Mouse (Mus musculus) midbrain, embryonic 15.5 days (tissue): Measurements from ENCODE around the gene Mex3a. TPM values are rescaled to one million over a fixed set of nuclear protein-coding genes. Genes with fewer than 3 reads are reported as not detected.
"Not testable (repeated sequence)": the region's sequence is repeated elsewhere in the genome, so short reads cannot be mapped to it uniquely, and the experiment has no call there.

Experiments
- ATAC-seq: fragments of 200-750 bp; cut with Nextera tagmentation; replicated peaks from 2 replicates; pipeline ENCODE4 v1.8.0; 2017; ENCODE audit warnings: moderate TSS enrichment
- H3K27ac ChIP-seq: fragments of 300-500 bp; sonication (generic); 2 replicates; pipeline ENCODE4 v1.5.1; 2015; ENCODE audit warnings: mild to moderate bottlenecking, inconsistent platforms
- H3K27me3 ChIP-seq: fragments of 300-500 bp; sonication (generic); replicated peaks from 2 replicates; pipeline ENCODE4 v1.6.1; 2015; ENCODE audit warnings: inconsistent platforms
- H3K36me3 ChIP-seq: fragments of 300-500 bp; sonication (generic); replicated peaks from 2 replicates; pipeline ENCODE4 v1.6.1; 2015; ENCODE audit warnings: inconsistent platforms
- H3K4me1 ChIP-seq: fragments of 300-500 bp; sonication (generic); 2 replicates; pipeline ENCODE4 v1.6.1; 2015; ENCODE audit warnings: inconsistent platforms
- H3K4me2 ChIP-seq: fragments of 300-500 bp; sonication (generic); 2 replicates; pipeline ENCODE4 v1.6.1; 2015; ENCODE audit warnings: inconsistent platforms, mild to moderate bottlenecking, moderate library complexity
- H3K4me3 ChIP-seq: fragments of 300-500 bp; sonication (generic); 2 replicates; pipeline ENCODE4 v1.5.1; 2015; ENCODE audit warnings: mild to moderate bottlenecking, inconsistent platforms
- H3K9ac ChIP-seq: fragments of 300-500 bp; sonication (generic); 2 replicates; pipeline ENCODE4 v1.6.1; 2015; ENCODE audit warnings: mild to moderate bottlenecking, inconsistent platforms
- H3K9me3 ChIP-seq: fragments of 300-500 bp; sonication (generic); 2 replicates; pipeline ENCODE4 v1.6.1; 2016; ENCODE audit warnings: inconsistent platforms
- WGBS: fragments of 180-500 bp; shearing (Covaris S2); methylation state at CpG from one replicate; pipeline ENCODE4 v1.1.7; 2015; ENCODE audit warnings: mixed read lengths; 5-methylcytosine and 5-hydroxymethylcytosine counted together
- polyA plus RNA-seq: library from polyadenylated mRNA; unstranded; fragments of >200 nt; fragmentation: Nextera tagmentation; extraction: Ambion mirVana; gene quantifications from 2 replicates; pipeline ENCODE4 v1.2.1, GENCODE M21; 2015

Gene Mex3a
- polyA plus RNA-seq, 1 experiment from 2014 or later, result 37.0 TPM

GRCm38 (mm10) chr3:88569694-88570093 is 37.5 kb downstream of the Mex3a start:
- H3K27ac ChIP-seq, result no peak overlapping the region
- H3K4me2 ChIP-seq, result no peak overlapping the region
- H3K4me3 ChIP-seq, result no peak overlapping the region
- no peak for ATAC-seq
- WGBS, result 97% methylated on average over 5 of the region's 5 CpGs
- H3K4me1 ChIP-seq, result no peaks in the 10 kb centered on the region
- H3K36me3 ChIP-seq, result peaks cover 47% of the 10 kb centered on the region
- no peaks in the 10 kb centered on the region for H3K27me3 ChIP-seq
- H3K9me3 ChIP-seq, result no peaks in the 10 kb centered on the region
- no peak overlapping the region for H3K9ac ChIP-seq

GRCm38 (mm10) chr3:88570341-88570740 is 38.1 kb downstream of the Mex3a start:
- WGBS, result 95% methylated on average over 10 of the region's 10 CpGs
- H3K4me1 ChIP-seq, result no peaks in the 10 kb centered on the region
- ATAC-seq, result no peak
- peaks cover 41% of the 10 kb centered on the region for H3K36me3 ChIP-seq
- H3K27me3 ChIP-seq, result no peaks in the 10 kb centered on the region
- no peak overlapping the region for H3K4me3 ChIP-seq
- H3K4me2 ChIP-seq, result no peak overlapping the region
- H3K9ac ChIP-seq, result no peak overlapping the region
- no peaks in the 10 kb centered on the region for H3K9me3 ChIP-seq
- no peak overlapping the region for H3K27ac ChIP-seq

GRCm38 (mm10) chr3:88571856-88572255 is 39.7 kb downstream of the Mex3a start:
- ATAC-seq, result no peak
- H3K27ac ChIP-seq, result no peak overlapping the region
- WGBS, result 81% methylated on average over 1 of the region's 1 CpGs
- no peaks in the 10 kb centered on the region for H3K4me1 ChIP-seq
- H3K9me3 ChIP-seq, result no peaks in the 10 kb centered on the region
- H3K4me3 ChIP-seq, result no peak overlapping the region
- no peak overlapping the region for H3K9ac ChIP-seq
- H3K36me3 ChIP-seq, result peaks cover 27% of the 10 kb centered on the region
- no peak overlapping the region for H3K4me2 ChIP-seq
- H3K27me3 ChIP-seq, result no peaks in the 10 kb centered on the region

- ATAC-seq, result no peak
- H3K4me2 ChIP-seq, result no peak overlapping the region
- no peaks in the 10 kb centered on the region for H3K9me3 ChIP-seq
- H3K4me3 ChIP-seq, result no peak overlapping the region
- H3K4me1 ChIP-seq, result no peaks in the 10 kb centered on the region
- WGBS, result 87% methylated on average over 2 of the region's 2 CpGs
- H3K36me3 ChIP-seq, result peaks cover 20% of the 10 kb centered on the region
- H3K27ac ChIP-seq, result no peak overlapping the region
- H3K9ac ChIP-seq, result no peak overlapping the region
- no peaks in the 10 kb centered on the region for H3K27me3 ChIP-seq
Observed at GRCm38 (mm10) chr3:88572835-88573234, 40.6 kb downstream of the Mex3a start.

- no peaks in the 10 kb centered on the region for H3K9me3 ChIP-seq
- H3K4me1 ChIP-seq, result no peaks in the 10 kb centered on the region
- H3K4me2 ChIP-seq, result no peak overlapping the region
- peaks cover 10% of the 10 kb centered on the region for H3K36me3 ChIP-seq
- no peak overlapping the region for H3K4me3 ChIP-seq
- no peaks in the 10 kb centered on the region for H3K27me3 ChIP-seq
- H3K9ac ChIP-seq, result no peak overlapping the region
- no peak overlapping the region for H3K27ac ChIP-seq
- ATAC-seq, result no peak
- 88% methylated on average over 2 of the region's 2 CpGs for WGBS
Observed at GRCm38 (mm10) chr3:88573810-88574209, 41.6 kb downstream of the Mex3a start.

- Histone ChIP-seq H3K9me3 (no peaks in the 10 kb centered on the region), H3K4me2 (no peak within 1 kb of the TSS), H3K27ac (no peak within 1 kb of the TSS), H3K27me3 (no peaks in the 10 kb centered on the region), H3K4me3 (no peak within 1 kb of the TSS), H3K9ac (no peak within 1 kb of the TSS), H3K4me1 (peaks cover 11% of the 10 kb centered on the region), H3K36me3 (no peaks in the 10 kb centered on the region)
- ATAC-seq, result no peak
- 93% methylated on average over 3 of the region's 3 CpGs for WGBS
Observed at GRCm38 (mm10) chr3:88575540-88575939, 43.3 kb downstream of the Mex3a start, which contains the start of gene Ssr2. Gene Ssr2, plus strand, starts transcription at chr3:88575876.

GRCm38 (mm10) chr3:88577846-88578245 is 45.7 kb downstream of the Mex3a start:
- not testable (repeated sequence) for ATAC-seq, H3K9me3 ChIP-seq, H3K27me3 ChIP-seq, H3K36me3 ChIP-seq, H3K4me2 ChIP-seq, H3K9ac ChIP-seq, H3K27ac ChIP-seq, H3K4me3 ChIP-seq
- peaks cover 19% of the 10 kb centered on the region for H3K4me1 ChIP-seq
- WGBS, result 87% methylated on average over 5 of the region's 5 CpGs

GRCm38 (mm10) chr3:88578498-88579424 is 46.6 kb downstream of the Mex3a start:
- no peak overlapping the region for H3K27ac ChIP-seq
- peak; percentile 31; the same call in 1 of the 2 replicates for ATAC-seq

GRCm38 (mm10) chr3:88579454-88580117 is 47.4 kb downstream of the Mex3a start:
- Histone ChIP-seq H3K36me3 (peaks cover 5% of the 10 kb centered on the region; the same call in 1 of the 2 replicates), H3K4me3 (peak overlapping the region; percentile 78), H3K27me3 (no peaks in the 10 kb centered on the region), H3K4me1 (peaks cover 19% of the 10 kb centered on the region), H3K4me2 (peak overlapping the region; percentile 71), H3K9ac (peak overlapping the region; percentile 93), H3K9me3 (no peaks in the 10 kb centered on the region), H3K27ac (peak overlapping the region; percentile 61; the same call in 1 of the 2 replicates)
- under 1% methylated on average over 34 of the region's 34 CpGs for WGBS
- peak; percentile 90 for ATAC-seq

More at GRCm38 (mm10) chr3:88578498-88579424, 46.6 kb downstream of the Mex3a start:
- Histone ChIP-seq H3K4me3 (peak overlapping the region; percentile 78), H3K9me3 (no peaks in the 10 kb centered on the region), H3K9ac (peak overlapping the region; percentile 93; the same call in 1 of the 2 replicates), H3K27me3 (no peaks in the 10 kb centered on the region), H3K4me1 (peaks cover 19% of the 10 kb centered on the region), H3K4me2 (peak overlapping the region; percentile 71), H3K36me3 (peaks cover 5% of the 10 kb centered on the region; the same call in 1 of the 2 replicates)
- WGBS, result 56% methylated on average over 8 of the region's 8 CpGs

GRCm38 (mm10) chr3:88585769-88586168 is 53.6 kb downstream of the Mex3a start:
- Histone ChIP-seq H3K4me1 (peaks cover 6% of the 10 kb centered on the region), H3K27me3 (no peaks in the 10 kb centered on the region), H3K9ac (no peak overlapping the region), H3K36me3 (peaks cover 31% of the 10 kb centered on the region; the same call in 1 of the 2 replicates), H3K27ac (no peak overlapping the region), H3K4me2 (no peak overlapping the region), H3K9me3 (no peaks in the 10 kb centered on the region), H3K4me3 (no peak overlapping the region)
- ATAC-seq, result no peak
- 97% methylated on average over 6 of the region's 6 CpGs for WGBS

- no peak for ATAC-seq
- no peaks in the 10 kb centered on the region for H3K27me3 ChIP-seq
- WGBS, result 96% methylated on average over 5 of the region's 5 CpGs
- H3K4me3 ChIP-seq, result no peak overlapping the region
- no peak overlapping the region for H3K9ac ChIP-seq
- peaks cover 31% of the 10 kb centered on the region; the same call in 1 of the 2 replicates for H3K36me3 ChIP-seq
- no peak overlapping the region for H3K27ac ChIP-seq
- no peaks in the 10 kb centered on the region for H3K9me3 ChIP-seq
- no peak overlapping the region for H3K4me2 ChIP-seq
- H3K4me1 ChIP-seq, result no peaks in the 10 kb centered on the region
Observed at GRCm38 (mm10) chr3:88586640-88587039, 54.4 kb downstream of the Mex3a start.

- Histone ChIP-seq H3K27ac (no peak overlapping the region), H3K27me3 (no peaks in the 10 kb centered on the region), H3K4me3 (no peak overlapping the region), H3K36me3 (peaks cover 26% of the 10 kb centered on the region; the same call in 1 of the 2 replicates), H3K9me3 (no peaks in the 10 kb centered on the region), H3K9ac (no peak overlapping the region), H3K4me1 (no peaks in the 10 kb centered on the region), H3K4me2 (no peak overlapping the region)
- no peak for ATAC-seq
- WGBS, result 30% methylated on average over 5 of the region's 5 CpGs
Observed at GRCm38 (mm10) chr3:88590246-88590645, 58.1 kb downstream of the Mex3a start.
